Mouse (Mus musculus) C2C12 (cell line): ENCODE results near the gene Zfp260.

ENCODE experiments used
- CEBPB ChIP-seq: IDR thresholded peaks from one replicate; pipeline ENCODE4 v1.6.1; 2011; ENCODE audit warnings: low read depth, mild to moderate bottlenecking, control low read depth, moderate library complexity
- CTCF ChIP-seq: IDR thresholded peaks from one replicate; pipeline ENCODE4 v1.5.1; 2011; ENCODE audit not compliant: control insufficient read depth, insufficient read depth, insufficient read length
- FOSL1 ChIP-seq: IDR thresholded peaks from one replicate; pipeline ENCODE4 v1.8.0; 2011; ENCODE audit warnings: mild to moderate bottlenecking, low read length; ENCODE audit not compliant: poor library complexity, insufficient read depth, severe bottlenecking
- MAX ChIP-seq: IDR thresholded peaks from one replicate; pipeline ENCODE4 v1.6.1; 2011; ENCODE audit warnings: mild to moderate bottlenecking, control low read depth
- MYOD1 ChIP-seq: IDR thresholded peaks from one replicate; pipeline ENCODE4 v1.6.1; 2011; ENCODE audit warnings: low read depth; ENCODE audit not compliant: control insufficient read depth, insufficient read length
- MYOG ChIP-seq: IDR thresholded peaks from one replicate; pipeline ENCODE4 v1.6.1; 2011; ENCODE audit not compliant: control insufficient read depth, insufficient read length; ENCODE audit errors: extremely low read depth
- USF1 ChIP-seq: IDR thresholded peaks from one replicate; pipeline ENCODE4 v1.6.1; 2011; ENCODE audit warnings: low read depth, mild to moderate bottlenecking, control low read depth, moderate library complexity

GRCm38 (mm10) chr7:30090970-30091585 lies 3.5 kb upstream of the Zfp260 start:
- TF ChIP-seq CTCF (no peak), MYOG (no peak), USF1 (no peak), CEBPB (no peak), MAX (no peak), MYOD1 (no peak), FOSL1 (no peak)
